Mouse (Mus musculus) kidney, adult 2 months (tissue): Measurements from ENCODE around the gene Htatsf1.

Source experiments
- CTCF ChIP-seq: fragments of 200-500 bp; conservative IDR thresholded peaks from 2 replicates; pipeline ENCODE4 v1.5.1; 2011; ENCODE audit warnings: low read depth, mild to moderate bottlenecking, control low read depth, low read length, moderate library complexity, mixed read lengths; ENCODE audit not compliant: insufficient read depth, insufficient read length
- POLR2A ChIP-seq: fragments of 200-500 bp; IDR thresholded peaks from one replicate; pipeline ENCODE4 v1.6.1; 2011; ENCODE audit warnings: low read depth, low read length, control low read depth

GRCm38 (mm10) chrX:57087806-57088205 lies 34.4 kb downstream of the Htatsf1 start, which contains the start of gene Vgll1:
- no peak for TF ChIP-seq CTCF
- TF ChIP-seq POLR2A = no peak
